Mouse (Mus musculus): ENCODE measurements around the gene Pfdn5.

Pfdn5 gene

GRCm38 (mm10) chr15:102326022-102326576 lies at the start of gene Pfdn5:
Pfdn5 (plus strand) TSS chr15:102326116.
- peak; percentile 68 for DNase-seq (ENCODE audit: low read depth, low spot score)

GRCm38 (mm10) chr15:102278726-102279091 lies 47.2 kb upstream of the Pfdn5 start:
- no peak for DNase-seq (ENCODE audit: low read depth, low spot score)

GRCm38 (mm10) chr15:102279092-102279782 lies 46.7 kb upstream of the Pfdn5 start, which contains the start of gene Mfsd5:
Mfsd5 (plus strand) TSS chr15:102279454.
- peak; percentile 84 for DNase-seq (ENCODE audit: low read depth, low spot score)

GRCm38 (mm10) chr15:102279783-102280520 lies 46.0 kb upstream of the Pfdn5 start:
- DNase-seq (ENCODE audit: low read depth, low spot score) = no peak

DNA sequence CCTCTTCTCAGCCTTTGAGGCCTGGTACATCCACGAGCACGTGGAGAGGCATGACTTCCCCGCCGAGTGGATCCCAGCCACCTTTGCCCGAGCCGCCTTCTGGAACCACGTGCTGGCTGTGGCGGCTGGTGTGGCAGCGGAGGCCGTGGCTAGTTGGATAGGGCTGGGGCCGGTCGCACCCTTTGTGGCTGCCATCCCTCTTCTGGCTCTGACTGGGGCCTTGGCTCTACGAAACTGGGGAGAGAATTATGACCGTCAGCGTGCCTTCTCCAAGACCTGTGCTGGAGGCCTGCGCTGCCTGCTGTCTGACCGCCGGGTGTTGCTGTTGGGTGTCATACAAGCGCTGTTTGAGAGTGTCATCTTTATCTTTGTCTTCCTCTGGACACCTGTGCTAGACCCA lies 45.3 kb upstream of the Pfdn5 start:
- no peak for DNase-seq (ENCODE audit: low read depth, low spot score)

DNA sequence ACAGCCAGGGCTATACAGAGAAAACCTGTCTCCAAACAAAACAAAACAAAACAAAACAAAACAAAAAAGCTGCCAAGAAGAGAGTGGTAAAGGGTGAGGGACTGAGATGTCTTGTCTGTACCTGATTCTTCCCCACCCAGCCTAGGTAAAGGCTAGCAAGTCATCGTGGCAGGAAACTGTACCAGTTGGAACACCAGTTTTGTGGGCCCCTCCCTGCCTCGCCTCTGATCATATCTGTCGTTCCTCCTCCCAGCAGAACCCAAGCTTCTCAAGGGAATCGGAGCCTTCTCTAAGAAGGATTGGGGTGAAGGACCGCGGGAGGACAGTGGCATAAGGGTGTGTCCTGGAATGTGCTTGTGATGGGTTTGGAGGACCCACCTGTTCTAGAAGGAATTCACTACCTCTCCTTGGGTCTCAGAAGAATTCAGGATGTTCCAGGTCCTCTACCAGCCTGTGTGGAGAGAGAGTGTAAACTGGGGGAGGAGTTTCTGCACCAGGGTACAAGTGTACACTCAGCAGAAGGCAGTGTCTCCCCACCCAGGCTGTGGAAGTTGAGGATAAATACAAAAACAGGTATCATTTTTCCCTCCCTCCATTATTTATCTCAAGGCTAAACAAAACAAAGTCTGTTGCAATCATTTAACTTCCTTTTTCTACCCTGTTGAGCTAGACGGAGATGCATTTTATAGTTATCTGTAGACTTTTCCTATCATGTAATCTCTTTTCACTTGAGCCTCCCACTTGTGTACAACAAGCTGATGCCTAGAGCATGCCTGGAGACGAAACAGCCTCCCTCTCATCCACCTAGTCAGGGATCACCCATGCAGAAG lies 43.2 kb upstream of the Pfdn5 start:
- DNase-seq (ENCODE audit: low read depth, low spot score) = no peak

GRCm38 (mm10) chr15:102283648-102284047 lies 42.3 kb upstream of the Pfdn5 start:
- no peak for DNase-seq (ENCODE audit: low read depth, low spot score)

GRCm38 (mm10) chr15:102287395-102287794 lies 38.5 kb upstream of the Pfdn5 start:
- DNase-seq (ENCODE audit: low read depth, low spot score) = no peak

DNA sequence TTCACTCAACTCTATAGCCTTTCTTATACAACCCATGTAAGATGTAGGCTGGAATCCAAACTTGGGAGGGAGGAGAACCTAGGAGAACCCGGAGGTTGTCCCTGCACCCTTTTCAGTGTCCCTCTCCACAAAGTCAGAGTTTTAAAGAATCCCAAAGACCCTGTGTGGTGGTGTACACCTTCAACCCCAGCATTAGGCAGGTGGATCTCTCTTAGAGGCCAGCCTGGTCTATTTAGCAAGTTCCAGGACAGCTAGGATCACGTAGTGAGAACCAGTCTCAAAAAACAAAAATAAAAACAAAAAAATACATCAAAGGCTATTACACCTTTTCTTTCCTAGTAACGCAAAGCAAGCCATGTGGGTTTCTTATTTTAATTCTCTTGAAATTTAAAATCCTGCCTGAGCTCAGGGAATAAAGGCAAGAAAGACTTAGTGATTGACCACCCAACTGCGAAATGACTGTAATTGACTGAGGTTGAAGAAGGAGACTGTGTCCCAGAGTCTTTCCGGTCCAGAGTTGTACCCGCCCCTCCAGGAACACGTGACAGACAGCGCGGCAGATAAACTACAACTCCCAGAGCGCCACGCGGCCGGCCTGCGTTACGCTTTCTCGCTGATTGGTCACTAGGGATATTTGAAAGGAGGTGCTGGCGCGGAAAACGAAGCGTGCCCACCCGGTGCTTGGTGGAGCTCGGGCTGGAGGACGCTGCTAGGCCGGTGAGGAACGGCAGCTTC lies 30.1 kb upstream of the Pfdn5 start, which contains the start of gene Espl1:
Gene Espl1 (plus strand): TSS at position 634 of the 735 bp plus-strand sequence.
- peak; percentile 79 for DNase-seq (ENCODE audit: low read depth, low spot score)

- no peak for DNase-seq (ENCODE audit: low read depth, low spot score)
Observed at GRCm38 (mm10) chr15:102296368-102297006, 29.4 kb upstream of the Pfdn5 start.

- DNase-seq (ENCODE audit: low read depth, low spot score) = no peak
Observed at GRCm38 (mm10) chr15:102302542-102302941, 23.4 kb upstream of the Pfdn5 start.

DNA sequence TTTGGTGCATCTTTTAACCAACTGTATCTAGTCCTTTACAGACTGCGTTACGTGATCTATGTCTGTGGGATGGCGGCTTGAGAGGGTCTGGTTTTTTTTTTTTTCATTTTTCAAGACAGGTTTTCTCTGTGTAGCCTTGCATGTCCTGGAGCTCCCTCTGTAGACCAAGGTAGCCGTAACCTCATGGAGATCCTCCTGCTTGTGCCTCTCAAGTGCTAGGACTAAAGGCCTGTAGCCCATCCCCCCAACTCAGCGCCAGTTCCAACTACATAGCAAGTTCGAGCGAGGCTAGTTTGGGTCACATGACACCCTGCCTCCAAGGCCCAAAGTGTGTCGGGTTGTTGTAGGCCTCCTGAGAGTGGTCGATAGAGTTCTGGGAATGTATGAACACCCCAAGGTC lies 17.2 kb upstream of the Pfdn5 start:
- no peak for DNase-seq (ENCODE audit: low read depth, low spot score)

GRCm38 (mm10) chr15:102310074-102310845 lies 15.7 kb upstream of the Pfdn5 start:
- DNase-seq (ENCODE audit: low read depth, low spot score) = no peak

GRCm38 (mm10) chr15:102311489-102311888 lies 14.4 kb upstream of the Pfdn5 start:
- no peak for DNase-seq (ENCODE audit: low read depth, low spot score)

GRCm38 (mm10) chr15:102315292-102315691 lies 10.6 kb upstream of the Pfdn5 start:
- DNase-seq (ENCODE audit: low read depth, low spot score) = no peak

GRCm38 (mm10) chr15:102316263-102316662 lies 9.7 kb upstream of the Pfdn5 start:
- peak; percentile 46 for DNase-seq (ENCODE audit: low read depth, low spot score)

GRCm38 (mm10) chr15:102324654-102325473 lies 1.1 kb upstream of the Pfdn5 start:
- no peak for DNase-seq (ENCODE audit: low read depth, low spot score)

DNA sequence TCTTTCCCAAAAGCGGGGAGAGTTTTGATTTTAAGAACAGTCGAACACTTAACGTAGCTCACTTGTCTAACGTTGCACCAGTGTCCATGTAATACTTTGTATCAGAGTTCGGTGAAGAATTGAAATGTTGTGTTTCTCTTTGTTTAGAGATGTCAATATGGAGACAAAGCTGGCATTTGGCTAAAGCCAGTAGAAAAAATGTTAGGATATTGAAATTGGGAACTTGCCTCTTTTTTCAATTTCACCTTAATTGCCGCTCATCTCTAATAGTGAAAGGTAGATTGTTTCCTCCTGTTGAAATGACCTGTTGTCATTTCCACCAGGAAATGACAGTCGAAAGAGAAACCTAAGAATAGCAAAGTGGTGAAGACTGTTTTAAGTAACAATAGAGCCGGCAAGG lies 976 bp downstream of the Pfdn5 start:
- no peak for DNase-seq (ENCODE audit: low read depth, low spot score)

DNA sequence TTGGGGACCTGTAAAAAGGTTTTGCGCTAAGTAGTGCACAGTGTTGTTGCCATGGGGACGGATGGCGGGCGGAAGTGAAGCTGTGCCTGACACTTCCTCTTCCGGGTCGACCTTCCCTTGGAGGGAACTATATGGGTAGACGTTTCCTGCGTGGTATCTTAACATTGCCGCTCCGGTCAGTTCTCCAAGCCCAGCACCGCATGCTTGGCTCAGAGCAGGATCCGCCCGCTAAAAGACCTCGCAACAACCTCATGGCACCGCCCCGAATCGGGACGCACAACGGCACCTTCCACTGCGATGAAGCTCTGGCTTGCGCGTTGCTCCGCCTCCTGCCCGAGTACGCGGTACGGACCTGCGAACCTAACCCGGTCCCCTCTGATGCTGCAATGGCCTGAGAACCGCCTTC lies 5.7 kb downstream of the Pfdn5 start, which contains the start of gene Myg1:
Gene Myg1 (plus strand): TSS at position 100 of the 406 bp plus-strand sequence.
- DNase-seq (ENCODE audit: low read depth, low spot score) = peak; percentile 79

All from retina, postnatal 7 days (tissue).